Mouse (Mus musculus) forelimb bud, embryonic 11.5 days (tissue): ENCODE data around the gene Bcl11b.

ENCODE experiments used
- DNase-seq: peaks from one replicate; pipeline ENCODE4 v3.0.0-alpha.2; 2012; ENCODE audit warnings: low read depth, low spot score

The Bcl11b gene

DNA sequence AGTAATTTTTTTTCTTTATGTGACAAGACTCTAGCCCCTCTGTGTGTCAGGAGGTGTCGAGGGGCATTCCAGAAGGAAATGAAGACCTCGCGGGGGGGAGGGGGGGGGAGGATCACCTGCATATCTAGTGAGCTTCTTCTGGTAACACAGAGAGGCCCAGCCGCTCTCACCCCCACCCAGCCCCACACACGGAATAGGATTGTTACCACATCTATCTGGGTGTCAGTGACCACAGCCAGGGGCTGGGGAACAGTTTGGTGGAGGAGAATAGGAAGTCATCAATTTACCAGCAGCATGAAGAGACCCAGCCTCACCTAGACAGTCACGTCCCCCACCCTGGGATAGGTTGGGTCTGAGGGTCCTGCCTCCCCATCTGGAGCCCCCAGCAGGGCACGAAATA is 67.0 kb downstream of the Bcl11b start:
- no peak for DNase-seq

GRCm38 (mm10) chr12:107934831-107935437 is 68.5 kb downstream of the Bcl11b start:
- no peak for DNase-seq

DNA sequence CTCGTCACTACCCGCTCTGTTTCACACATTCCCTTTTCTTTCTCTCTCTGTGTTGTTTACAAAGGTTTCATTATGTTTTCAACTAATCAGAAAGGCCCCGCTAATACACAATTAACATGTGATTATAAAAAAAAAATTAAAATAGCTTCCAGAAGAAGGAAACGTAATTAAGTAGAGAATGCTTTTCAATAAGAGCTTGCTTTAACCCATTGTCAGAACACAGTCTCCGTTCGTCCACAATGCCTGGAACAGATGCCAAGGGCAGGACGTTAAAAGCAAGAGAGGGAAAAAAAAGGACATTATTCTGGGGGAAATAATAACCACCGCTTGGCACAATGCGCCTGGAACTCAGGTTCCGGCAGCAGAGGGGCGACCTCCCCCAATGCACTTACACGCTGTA is 71.3 kb downstream of the Bcl11b start:
- DNase-seq, result no peak

DNA sequence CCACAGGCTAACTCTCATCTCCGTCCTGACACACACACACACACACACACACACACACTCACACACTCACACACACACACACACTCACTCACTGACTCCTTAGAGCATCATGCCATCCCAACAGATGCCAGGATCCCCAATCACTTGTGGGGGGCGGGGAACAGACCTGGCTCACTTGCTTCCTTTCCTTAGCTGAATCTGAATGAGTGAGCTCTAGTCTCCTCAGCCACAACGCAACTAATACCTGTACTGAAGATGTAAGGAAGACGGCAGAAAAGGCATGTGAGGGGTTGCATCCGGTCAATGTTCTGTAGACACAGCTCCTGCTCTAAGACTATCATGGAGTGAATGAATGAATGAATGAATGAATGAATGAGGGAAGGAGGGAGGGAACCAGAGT is 71.9 kb downstream of the Bcl11b start:
- no peak for DNase-seq

- DNase-seq, result peak; percentile 43
These were observed 72.6 kb downstream of the Bcl11b start for GRCm38 (mm10) chr12:107930611-107931350.

DNA sequence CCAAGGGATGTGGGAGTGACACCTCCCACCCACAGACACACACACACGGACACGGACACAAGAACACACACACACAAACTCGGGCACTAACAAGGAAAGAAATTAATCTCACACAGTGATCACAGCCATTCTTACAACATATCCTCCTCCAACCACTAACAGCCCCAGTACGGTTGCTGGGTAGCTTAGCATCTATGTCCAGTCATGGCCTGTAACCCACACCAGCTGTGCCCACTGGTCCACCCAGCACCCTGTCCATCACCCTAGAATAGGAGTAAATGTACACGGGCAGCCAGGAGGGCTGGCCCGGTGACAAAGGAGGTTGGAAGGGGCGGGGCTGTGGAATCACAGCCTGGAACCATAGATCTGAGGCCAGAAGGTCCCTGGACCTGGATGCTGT is 74.5 kb downstream of the Bcl11b start:
- DNase-seq, result no peak

DNA sequence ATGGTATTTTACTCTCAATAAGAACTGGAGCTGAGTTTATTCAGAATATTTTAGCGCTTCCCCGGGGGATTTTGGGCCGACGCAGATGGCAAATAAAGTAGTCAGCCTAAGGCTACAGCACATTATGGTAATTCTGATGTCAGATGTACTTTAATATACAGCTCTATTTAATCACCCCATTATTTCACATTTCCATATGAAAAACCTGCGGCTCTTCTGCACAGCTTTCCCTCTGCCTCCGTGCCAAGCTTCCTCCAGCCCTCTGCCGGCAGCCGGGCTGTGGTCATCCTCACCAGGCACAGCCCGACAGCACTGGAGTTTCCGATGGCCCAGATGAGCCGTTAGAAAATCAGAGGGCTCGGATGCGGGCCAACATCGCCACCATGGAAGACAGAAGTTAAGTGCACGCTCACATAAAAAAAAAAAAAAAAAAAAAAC is 74.9 kb downstream of the Bcl11b start:
- no peak for DNase-seq

DNA sequence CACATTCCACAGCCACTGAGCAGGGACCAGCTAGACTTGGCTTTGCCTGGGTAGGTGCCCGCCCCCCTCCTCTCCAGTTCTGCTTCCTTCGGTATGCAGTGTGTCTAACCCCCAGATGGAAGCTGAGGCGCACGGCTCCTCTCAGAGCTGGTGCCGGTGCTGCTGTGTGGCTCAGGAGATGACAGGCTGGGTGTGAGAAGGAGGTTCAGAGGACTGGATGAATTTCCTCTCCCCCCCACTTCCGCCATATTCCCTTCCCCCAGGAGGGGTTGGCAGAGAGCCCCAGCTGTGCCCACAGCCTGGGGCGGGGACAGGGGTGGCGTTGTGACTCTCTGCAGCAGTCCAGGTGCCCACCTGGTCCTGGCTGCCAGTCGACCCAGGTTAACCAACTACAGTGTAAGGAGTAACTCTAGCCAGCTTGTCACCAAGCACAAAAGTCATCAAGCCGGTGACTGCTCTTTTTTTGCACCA is 75.4 kb downstream of the Bcl11b start:
- DNase-seq, result no peak

DNA sequence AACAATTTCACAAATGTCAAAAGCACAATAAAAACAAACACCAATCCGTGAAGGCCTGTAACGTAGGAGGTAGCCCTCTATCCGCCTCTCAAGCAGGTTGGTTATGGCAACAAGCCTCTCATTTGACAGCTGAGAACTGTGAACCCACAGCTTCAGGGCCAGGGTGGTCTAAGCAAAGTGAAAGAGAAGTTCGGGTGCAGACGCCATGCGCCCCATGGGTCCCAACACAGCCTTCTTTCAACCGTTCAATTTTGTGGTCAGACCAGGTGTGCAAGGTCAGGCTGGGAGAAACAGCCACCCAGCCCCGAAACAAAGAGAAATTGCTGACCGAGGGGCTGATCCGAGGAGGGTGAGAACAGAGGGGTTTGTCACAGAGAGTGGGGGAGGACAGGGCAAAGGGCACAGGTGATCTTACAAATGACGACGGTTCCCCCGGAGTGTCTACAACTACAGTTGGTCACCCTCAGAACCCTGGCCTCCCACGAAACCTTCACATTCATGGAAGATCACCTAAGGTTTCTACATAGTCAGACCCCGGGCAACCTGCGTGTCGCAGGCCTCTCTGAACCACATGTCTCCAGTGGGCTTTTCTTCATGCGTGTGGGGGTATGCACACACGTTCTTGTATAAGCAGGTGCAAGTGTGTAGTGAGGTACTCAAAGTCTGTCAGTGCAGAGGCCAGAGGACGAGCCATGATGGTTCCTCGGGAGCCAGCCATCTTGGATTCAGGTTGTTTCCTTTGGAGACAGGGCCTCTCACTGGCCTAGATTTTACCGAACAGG is 77.1 kb downstream of the Bcl11b start:
- no peak for DNase-seq

- DNase-seq, result no peak
These were observed 78.7 kb downstream of the Bcl11b start for GRCm38 (mm10) chr12:107924696-107925095.

DNA sequence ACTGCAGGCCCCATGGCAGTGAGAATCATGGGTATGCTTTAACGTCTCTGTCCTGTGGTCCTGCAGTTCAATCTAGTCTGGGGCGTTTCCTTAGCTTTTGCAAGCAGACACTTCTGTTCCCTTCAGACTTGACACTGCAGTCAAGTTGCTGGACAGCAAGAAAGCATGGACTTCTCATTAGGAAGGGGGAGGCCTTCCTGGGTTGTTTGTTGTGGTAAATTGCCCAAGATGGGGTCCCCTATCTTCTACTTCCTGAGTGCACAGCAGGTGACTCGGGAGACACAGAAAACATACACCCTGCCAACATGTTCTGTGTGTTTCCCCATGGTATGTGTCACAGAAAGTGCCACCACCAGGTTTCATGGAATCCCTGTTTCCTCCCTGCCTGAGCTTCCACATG is 79.4 kb downstream of the Bcl11b start:
- no peak for DNase-seq

- DNase-seq, result no peak
These were observed 81.2 kb downstream of the Bcl11b start for GRCm38 (mm10) chr12:107922180-107922579.

DNA sequence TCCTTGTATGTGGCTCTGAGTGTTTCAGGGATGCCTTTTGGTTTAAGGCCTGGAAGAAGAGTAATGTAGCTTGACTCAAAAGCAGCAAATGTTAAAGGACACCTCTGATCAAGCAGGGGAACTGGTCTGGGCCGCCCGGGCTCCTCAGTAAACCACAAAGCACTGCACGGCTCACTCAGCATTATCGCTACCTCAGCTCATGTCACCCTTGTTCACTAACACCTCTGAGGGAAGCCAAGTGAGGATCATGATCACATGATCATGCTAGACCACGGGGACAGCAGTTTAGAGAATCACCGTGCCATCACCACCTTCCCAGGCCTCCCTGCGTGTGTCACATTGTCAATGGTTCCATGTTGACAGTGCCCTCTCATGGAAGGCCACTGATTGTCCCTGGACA is 81.8 kb downstream of the Bcl11b start:
- DNase-seq, result no peak

DNA sequence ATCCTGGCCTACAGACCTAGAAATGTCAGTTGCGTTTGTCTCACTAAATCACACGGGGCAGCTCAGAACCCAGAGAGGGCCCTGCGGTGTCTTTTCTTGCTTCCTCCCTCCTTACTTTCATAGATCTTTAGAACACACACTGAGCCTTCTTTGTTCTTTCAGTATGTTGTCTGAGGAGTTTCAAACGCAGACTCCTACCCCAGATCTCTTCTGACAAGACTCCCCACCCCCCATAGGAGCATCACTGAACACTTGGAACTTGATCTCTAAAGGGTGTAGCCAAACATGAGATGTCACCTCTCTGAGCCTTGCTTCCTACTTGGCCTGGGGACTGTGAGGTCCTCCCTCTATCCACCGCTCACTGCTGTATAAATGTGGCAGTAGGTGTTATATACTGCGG is 82.2 kb downstream of the Bcl11b start:
- no peak for DNase-seq

GRCm38 (mm10) chr12:107920716-107921115 is 82.7 kb downstream of the Bcl11b start:
- DNase-seq, result no peak

- DNase-seq, result no peak
These were observed 83.3 kb downstream of the Bcl11b start for GRCm38 (mm10) chr12:107920076-107920475.

- DNase-seq, result no peak
These were observed 84.6 kb downstream of the Bcl11b start for GRCm38 (mm10) chr12:107918779-107919178.

GRCm38 (mm10) chr12:107916008-107916407 is 87.4 kb downstream of the Bcl11b start:
- no peak for DNase-seq

DNA sequence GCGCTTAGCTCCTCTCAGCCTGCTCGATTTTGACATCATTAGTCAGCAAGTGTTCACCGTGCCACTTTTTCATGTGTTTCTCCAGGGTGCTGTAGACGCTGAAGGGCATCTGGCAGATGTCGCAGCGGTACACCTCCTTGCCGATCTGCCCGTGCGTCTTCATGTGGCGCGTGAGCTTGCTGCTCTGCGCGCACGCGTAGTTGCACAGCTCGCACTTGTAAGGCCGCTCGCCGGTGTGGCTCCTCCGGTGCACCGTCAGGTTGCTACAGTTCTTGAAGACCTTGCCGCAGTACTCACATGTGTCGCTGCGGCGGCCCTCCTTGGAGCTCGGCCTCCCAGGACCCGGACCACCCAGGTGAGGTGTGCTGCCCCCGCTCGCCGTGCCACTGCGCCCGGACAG is 88.0 kb downstream of the Bcl11b start:
- DNase-seq, result no peak

DNA sequence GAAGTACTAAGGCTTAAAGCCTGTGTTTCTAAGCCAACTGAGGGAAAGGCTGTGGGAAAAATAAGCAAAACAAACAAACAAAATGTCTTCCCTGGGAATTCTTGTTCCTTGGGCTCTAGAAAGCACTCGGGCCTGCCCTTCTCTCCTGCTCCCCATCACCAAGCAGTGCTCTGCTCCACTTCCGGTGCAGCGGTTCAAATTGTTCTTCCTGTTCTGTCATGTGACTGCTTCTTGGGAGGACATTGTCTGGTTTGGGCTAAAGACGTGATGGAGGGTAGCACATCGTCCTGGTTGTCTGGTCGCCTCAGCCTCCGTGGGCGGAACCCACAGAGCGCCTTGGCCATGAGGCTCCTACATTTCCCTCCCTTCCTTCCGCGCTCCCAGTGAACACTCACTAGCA is 94.6 kb downstream of the Bcl11b start:
- no peak for DNase-seq

DNA sequence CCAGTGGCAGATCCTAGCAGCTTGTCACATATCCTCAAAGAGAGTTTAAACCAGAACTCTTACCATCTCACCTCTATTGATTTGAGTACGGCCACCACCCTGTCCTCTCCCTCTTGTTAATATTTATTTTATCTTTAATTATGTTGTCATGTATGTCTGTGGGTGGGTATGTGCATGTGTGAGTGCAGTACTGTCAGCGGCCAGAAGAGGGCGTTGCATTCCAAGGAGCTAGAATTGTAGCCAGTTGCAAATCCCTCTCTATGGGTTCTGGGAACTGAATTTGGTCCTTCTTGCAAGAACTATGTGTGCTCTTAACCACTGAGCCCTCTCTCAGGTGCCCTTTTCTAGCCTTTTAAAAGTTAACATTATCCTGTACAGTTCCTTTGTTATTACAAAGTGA is 98.1 kb downstream of the Bcl11b start:
- no peak for DNase-seq

DNA sequence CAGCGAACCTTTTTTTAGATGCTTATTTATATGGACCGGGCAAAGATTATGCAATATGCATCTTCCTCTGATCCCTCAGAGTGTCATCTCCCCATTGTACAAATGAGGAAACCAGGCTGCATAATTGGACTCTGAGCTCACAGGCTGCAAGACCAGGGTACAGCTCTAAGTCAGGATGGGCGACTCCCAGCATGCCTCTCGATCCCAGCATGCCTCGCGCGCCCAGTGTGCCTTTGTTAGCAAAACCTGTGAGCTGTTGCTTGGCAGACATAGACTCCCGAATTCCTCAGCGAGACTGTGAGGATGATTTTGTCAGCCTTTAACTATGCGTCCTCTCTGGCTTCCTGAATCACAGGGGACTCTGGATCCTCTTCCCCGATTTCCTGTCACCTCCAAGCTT is 98.9 kb downstream of the Bcl11b start:
- no peak for DNase-seq

- DNase-seq, result no peak
These were observed 99.5 kb downstream of the Bcl11b start for GRCm38 (mm10) chr12:107903949-107904348.
